Mouse (Mus musculus): ENCODE results near the gene Pik3r1. TPM values are rescaled to one million over a fixed set of nuclear protein-coding genes. Genes with fewer than 3 reads are reported as not detected.

Gene Pik3r1
- total RNA-seq, 2 experiments from 2014 or later, result 80.2 to 89.3 TPM

GRCm38 (mm10) chr13:101690167-101690566 lies 77.8 kb downstream of the Pik3r1 start:
- DNase-seq (ENCODE audit: low spot score in 2 of 2), result no peak

GRCm38 (mm10) chr13:101686256-101686655 lies 81.8 kb downstream of the Pik3r1 start:
- no peak for DNase-seq (ENCODE audit: low spot score in 2 of 2)

- no peak for DNase-seq (ENCODE audit: low spot score in 2 of 2)
Measured at GRCm38 (mm10) chr13:101684706-101685105, 83.3 kb downstream of the Pik3r1 start.

GRCm38 (mm10) chr13:101682378-101682777 lies 85.6 kb downstream of the Pik3r1 start:
- DNase-seq (ENCODE audit: low spot score in 2 of 2), result no peak

DNA sequence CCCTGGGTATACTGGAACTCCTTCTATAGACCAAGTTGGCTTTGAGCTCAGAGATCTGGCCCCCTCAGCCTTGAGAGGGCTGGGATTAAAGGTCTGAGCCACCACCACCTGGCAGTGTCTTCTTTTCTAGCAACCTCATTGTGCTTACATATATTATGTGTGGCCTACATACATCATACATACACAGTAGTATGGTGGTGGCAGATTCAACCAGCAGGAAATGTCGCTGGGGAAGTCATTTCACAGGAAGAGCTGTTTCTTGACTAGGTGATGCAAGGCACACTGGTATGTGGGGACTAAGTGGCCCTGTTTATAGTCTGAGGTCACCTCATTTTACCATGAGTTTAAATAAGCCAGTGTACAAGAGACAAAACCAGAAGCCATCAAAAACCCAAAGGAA lies 87.9 kb downstream of the Pik3r1 start:
- no peak for DNase-seq (ENCODE audit: low spot score in 2 of 2)

- no peak for DNase-seq (ENCODE audit: low spot score in 2 of 2)
Measured at GRCm38 (mm10) chr13:101678984-101679383, 89.0 kb downstream of the Pik3r1 start.

- DNase-seq (ENCODE audit: low spot score in 2 of 2), result no peak
Measured at GRCm38 (mm10) chr13:101678036-101678435, 90.0 kb downstream of the Pik3r1 start.

DNA sequence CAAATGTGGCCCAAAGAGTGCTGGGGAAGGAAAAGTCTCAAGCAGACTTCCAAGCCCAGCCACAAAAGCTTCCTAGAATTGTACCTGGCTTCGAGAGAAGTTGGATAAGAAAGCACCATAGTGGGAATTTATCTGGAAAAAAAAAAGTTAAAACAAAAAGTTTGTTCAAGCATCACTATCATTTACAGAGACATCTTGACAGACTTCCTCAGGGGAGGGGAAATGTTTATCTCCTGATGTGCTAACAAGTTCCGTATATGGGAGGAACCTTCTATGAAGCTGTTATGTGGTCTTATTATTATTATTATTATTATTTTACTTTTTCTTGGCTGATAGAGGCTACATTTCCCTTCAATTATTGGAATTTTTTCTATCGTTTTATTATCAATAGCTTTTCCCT lies 94.1 kb downstream of the Pik3r1 start:
- no peak for DNase-seq (ENCODE audit: low spot score in 2 of 2)

DNA sequence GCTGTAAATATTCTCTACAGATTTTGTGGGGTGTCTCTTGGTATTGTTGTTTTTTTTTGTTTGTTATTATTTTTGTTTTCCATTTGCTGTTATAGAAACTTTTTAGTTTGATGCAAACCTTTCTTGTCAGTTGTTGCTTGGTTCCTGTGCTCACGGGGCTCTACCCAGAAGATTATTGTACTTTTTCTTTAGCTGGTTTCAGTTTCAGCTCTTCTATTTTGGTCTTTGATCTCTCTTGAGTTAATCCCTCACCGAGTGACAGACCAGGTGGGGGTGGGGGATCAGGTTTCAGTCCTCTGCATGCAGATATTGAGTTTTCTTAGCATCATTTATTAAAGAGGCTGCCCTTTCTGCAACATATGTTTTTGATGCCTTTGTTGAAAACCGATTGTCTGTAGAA lies 99.2 kb downstream of the Pik3r1 start:
- DNase-seq (ENCODE audit: low spot score in 2 of 2), result no peak

DNA sequence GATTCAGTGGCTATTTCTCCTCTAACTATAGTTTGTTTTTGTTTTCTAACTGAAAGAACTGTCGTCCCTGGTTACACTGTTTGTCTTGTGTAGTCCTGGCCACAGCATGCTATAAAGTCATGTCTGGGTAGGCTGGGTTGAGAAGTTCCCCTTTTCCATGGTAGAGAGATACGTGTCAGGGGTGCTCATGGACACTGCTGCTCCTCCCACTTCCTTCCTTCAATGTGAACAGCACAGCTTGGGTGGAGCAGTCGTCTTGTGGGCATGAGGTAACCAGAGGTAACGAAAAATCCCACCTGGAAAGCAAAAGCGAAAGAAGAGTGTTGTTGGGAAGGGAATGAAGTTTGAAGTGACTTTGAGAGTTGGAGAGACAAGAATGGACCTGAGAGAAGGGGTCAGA lies 104.0 kb downstream of the Pik3r1 start:
- no peak for DNase-seq (ENCODE audit: low spot score in 2 of 2)

GRCm38 (mm10) chr13:101662900-101663299 lies 105.1 kb downstream of the Pik3r1 start:
- DNase-seq (ENCODE audit: low spot score in 2 of 2), result no peak

GRCm38 (mm10) chr13:101661567-101661966 lies 106.5 kb downstream of the Pik3r1 start:
- no peak for DNase-seq (ENCODE audit: low spot score in 2 of 2)

- DNase-seq (ENCODE audit: low spot score in 2 of 2), result no peak
Measured at GRCm38 (mm10) chr13:101660187-101660586, 107.8 kb downstream of the Pik3r1 start.

DNA sequence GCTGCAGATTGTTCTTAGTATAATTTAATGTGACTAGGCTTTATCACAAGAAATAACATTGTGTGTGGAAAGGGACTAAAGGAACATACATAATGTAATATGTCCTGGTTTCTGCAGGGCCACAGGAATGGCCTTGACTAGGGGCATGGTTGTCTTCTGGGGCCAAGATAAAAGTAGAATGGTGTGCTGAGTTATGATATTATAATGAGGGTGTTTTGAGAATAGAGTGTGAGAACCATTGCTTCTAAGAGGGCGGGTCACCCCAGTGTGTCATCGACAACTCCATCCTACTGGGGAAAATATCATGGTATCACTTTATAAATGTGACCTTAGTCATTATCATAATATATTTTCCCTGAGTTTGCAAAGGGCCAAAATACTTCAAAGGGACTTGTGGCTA lies 115.9 kb downstream of the Pik3r1 start:
- no peak for DNase-seq (ENCODE audit: low spot score in 2 of 2)

DNA sequence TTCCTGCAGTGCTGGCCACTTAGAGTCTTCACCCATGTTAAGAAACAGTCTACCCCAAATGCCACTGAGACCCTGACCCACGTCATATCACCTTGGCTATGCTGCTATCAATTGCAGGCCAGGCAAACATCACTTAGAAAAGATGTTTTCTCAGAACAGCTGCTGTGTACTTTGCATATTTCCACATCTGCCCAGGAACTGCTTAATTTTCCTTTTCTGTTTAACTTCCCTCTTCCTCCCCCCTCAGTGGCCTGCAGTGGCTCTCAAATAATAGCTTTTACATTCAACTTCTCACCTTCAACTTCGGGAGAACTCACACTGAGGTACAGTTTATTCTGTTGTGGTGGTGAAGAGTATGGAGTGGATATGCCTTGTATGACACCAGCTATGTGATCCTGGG lies 126.4 kb downstream of the Pik3r1 start:
- no peak for DNase-seq (ENCODE audit: low spot score in 2 of 2)

GRCm38 (mm10) chr13:101635837-101636236 lies 132.2 kb downstream of the Pik3r1 start:
- DNase-seq (ENCODE audit: low spot score in 2 of 2), result no peak

DNA sequence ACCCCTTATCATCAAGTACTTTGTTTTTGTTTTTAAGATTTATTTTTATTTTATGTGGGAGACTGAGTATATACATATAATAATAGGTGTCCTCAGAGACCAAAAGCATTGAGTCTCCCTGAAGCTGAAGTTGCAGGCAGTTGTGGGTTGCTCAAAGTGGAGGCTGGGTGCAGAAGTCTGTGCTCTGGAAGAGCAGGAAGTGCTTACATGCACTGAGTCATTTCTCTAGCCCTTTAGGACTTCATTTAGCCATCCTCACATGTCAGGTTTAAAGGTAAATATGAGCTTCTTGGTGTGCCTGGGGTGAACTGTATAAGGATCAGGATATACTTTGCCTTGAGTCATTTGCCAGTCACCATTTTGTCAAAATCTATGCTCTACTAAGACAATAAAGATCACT lies 133.6 kb downstream of the Pik3r1 start:
- DNase-seq (ENCODE audit: low spot score in 2 of 2), result no peak

DNA sequence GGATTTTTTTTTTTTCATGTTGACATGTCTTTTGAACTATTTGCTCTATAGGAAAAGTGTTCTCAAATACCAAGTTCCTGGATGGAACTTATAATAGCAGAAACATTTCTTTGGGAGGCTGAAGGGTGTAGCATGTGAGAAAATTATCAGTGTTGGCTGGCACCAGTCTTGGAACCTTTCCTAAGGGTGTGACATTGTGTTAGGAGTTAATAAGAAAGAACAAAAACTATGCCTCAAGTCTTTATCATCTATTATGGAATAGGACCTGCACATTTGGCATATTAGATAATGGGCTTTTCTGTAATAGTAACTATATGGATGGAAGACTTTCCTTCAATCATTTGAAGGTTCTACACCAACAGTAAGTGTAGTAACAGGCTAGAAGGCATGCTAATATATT lies 134.4 kb downstream of the Pik3r1 start:
- DNase-seq (ENCODE audit: low spot score in 2 of 2), result no peak

GRCm38 (mm10) chr13:101632771-101633170 lies 135.2 kb downstream of the Pik3r1 start:
- DNase-seq (ENCODE audit: low spot score in 2 of 2), result peak in 1 of 2 experiments; percentile 35

- DNase-seq (ENCODE audit: low spot score in 2 of 2), result peak; percentile 47 to 61
Measured at GRCm38 (mm10) chr13:101631561-101631960, 136.5 kb downstream of the Pik3r1 start.

All from layer of hippocampus, adult 18-20 months (tissue).